Mouse (Mus musculus) left cerebral cortex, postnatal 25 days (tissue): ENCODE data around the gene Cldn3. TPM values are rescaled to one million over a fixed set of nuclear protein-coding genes. Genes with fewer than 3 reads are reported as not detected.
"Not testable (repeated sequence)": the region's sequence is repeated elsewhere in the genome, so short reads cannot be mapped to it uniquely, and the experiment has no call there.

Source experiments
- DNase-seq, 2 experiments: peaks; one replicate each; pipeline ENCODE4 v3.0.0; 2022; ENCODE audit warnings: low spot score in 2 of 2, mixed read lengths in 1 of 2
- intact Hi-C: fragments of 180-260 bp; cut with DNase I; formaldehyde crosslinking; loops from one replicate; pipeline ENCODE4 v1.15.1; 2025
- total RNA-seq, 2 experiments: library from RNA; stranded (reverse); gene quantifications; 2 replicates each; pipeline ENCODE4 v1.2.3; 2021

The Cldn3 gene
- under 1 TPM; 0.39 to 0.62 TPM for total RNA-seq

DNA sequence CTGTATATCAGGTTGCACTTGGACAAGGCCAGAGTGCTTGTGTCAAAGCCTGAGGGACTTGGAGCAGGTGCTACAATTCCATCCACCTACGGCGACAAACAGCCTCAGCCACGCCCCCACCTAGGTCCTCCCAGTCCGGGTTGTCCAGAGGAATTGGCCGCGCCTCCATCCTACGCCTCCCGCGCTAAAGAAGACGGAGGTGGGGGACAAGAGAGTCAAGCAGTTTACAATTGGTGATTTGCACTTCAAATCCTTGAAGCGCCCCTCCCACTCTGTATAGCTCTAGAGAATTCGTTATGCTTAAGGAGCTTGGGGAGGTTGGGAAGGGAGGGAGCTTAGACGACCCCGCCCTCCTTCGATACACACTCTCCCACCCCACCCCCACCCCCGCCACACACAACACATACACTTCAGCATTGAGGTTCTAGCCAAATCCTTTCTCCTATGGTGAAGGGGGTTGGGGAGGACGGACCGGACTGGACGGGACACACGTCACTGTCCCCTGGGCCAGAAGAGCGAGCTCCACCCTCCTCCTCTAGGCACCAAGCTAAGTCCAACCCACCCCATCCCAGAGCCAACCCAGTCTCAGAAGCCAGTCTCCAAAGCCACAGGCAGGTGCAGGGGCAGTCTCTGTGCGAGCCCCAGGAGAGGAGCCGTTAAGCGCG lies at the start of gene Cldn3:
Cldn3 (plus strand) TSS at position 582 of the 665 bp plus-strand sequence.
- DNase-seq: no peak
- intact Hi-C loops: no loop called here

DNA sequence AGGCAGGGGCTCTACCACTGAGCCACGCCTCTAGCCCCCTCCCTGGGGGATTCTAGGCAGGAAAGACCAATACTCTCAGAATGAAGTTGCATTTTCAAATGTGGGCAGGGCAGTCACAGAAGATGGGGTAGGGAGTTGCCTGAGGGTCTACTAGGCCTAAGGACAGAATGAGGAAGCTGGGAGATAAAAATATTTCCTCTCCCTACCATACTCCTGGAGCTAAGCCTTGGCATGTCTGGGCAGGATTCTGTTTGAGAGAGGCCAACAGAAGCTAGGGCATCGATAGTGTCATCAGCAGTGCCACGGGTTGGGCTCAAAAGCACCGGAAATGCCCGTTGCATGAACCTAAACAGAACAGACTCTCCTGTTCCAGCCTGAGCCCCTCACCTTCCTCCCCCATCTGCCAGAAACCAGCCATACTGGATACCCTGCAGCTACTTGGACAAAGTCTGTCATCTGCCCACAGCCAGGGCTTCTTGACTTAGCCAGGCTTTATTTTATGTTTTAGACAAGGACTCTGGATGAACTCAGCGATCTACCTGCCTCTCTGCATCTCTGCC lies 49.3 kb upstream of the Cldn3 start:
- no peak for DNase-seq
- intact Hi-C loops: no loop called here

DNA sequence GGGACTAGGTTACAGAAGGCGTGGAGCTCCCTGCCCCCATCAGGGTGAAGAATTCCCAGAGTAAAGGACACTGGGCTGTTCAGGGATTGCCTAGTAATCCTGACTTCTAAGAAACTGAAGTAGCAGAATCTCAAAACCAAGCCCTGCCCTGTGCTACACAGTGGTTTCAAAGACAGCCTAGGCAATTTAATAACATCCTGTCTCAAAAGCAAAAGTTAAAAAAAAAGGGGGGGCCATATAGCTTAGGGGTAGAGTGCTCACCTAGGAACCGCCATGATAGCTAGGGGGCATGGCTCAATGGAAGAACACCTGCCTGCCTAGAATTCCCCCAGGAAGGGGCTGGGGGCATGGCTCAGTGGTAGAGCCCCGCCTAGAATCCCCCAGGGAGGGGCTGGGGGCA lies 46.9 kb upstream of the Cldn3 start:
- intact Hi-C loops: no loop called here
- no peak for DNase-seq

DNA sequence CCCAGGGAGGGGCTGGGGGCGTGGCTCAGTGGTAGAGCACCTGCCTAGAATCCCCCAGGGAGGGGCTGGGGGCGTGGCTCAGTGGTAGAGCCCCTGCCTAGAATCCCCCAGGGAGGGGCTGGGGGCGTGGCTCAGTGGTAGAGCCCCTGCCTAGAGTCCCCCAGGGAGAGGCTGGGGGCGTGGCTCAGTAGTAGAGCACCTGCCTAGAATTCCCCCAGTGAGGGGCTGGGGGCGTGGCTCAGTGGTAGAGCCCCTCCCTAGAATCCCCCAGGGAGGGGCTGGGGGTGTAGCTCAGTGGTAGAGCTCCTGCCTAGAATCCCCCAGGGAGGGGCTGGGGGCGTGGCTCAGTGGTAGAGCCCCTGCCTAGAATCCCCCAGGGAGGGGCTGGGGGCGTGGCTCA lies 46.5 kb upstream of the Cldn3 start:
- DNase-seq: not testable (repeated sequence)

DNA sequence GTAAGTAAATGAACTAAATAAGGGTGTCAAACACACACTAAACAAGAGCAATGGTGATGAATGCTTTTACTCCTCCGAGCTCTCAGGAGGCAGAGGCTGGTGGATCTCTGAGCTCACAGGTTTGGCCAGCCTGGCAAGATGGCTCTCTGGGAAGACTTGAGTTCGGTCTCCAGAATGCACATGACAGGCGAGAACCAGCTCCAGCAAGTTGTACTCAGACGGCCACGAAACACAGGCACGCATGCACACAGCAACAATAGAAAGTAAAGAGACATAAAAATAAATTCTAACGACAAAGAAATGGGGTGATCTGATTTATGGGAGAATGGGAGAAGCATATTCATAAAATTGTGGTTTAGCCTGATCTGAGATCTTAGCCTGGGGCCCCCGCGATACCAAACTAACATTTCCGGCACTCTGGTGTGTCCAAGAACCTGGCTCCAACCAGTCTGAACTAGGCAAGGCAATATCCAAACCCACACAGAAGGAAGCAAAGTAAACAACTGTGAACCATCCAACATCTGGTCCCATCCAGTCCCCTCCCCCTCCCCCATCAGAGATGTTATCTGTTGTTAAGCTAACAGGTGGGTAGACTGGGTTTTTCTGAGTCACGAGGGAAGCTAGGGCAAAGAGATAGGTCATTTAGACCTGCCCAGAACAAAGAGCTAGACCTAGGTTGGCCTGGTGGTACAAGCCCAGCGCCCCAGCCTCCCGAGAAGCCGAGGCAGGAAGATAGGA lies 44.4 kb upstream of the Cldn3 start:
- DNase-seq: no peak

More for the DNA sequence above, 46.5 kb upstream of the Cldn3 start:
- intact Hi-C loops: not testable (repeated sequence)

DNA sequence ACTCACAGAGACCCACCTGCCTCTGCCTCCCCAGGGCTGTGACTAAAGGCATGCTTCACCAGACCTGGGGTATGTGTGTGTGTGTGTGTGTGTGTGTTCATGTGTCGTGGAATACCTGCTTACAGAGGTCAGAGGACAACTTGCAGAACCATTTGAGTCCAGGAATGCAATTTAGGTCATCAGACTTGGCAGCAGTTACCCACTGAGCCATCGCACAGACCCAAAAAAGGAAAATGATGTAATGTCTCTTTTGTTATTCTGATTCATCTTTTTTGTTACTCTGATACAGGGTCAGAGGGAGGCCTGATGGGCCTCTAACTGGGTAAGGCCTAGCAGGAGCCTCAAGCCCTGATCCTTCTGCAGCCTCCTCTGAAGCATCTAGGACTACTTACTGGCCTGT lies 43.3 kb upstream of the Cldn3 start:
- intact Hi-C loops: no loop called here

More for the DNA sequence above, 44.4 kb upstream of the Cldn3 start:
- intact Hi-C loops: no loop called here

DNA sequence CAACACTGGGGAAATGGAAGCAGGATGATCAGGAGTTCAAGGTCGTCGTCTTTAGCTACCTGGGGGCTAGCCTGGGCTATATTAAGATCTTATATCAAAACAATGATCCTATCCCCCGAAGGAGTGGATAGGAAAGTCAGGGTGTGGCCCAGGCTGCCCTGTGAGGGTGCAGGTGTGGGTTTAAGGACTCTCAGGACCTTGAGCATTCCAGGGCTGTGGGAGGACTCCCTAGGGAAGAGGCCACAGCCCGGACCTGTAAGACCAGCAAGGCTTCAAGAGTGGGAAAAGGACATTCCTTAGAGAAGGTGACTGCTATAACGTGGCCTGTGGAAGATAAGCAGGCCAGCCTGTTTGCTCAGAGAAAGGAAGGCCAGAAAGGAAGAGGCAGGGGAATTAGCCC lies 41.8 kb upstream of the Cldn3 start:
- intact Hi-C loops: no loop called here
- DNase-seq: no peak

More for the DNA sequence above, 43.3 kb upstream of the Cldn3 start:
- no peak for DNase-seq

DNA sequence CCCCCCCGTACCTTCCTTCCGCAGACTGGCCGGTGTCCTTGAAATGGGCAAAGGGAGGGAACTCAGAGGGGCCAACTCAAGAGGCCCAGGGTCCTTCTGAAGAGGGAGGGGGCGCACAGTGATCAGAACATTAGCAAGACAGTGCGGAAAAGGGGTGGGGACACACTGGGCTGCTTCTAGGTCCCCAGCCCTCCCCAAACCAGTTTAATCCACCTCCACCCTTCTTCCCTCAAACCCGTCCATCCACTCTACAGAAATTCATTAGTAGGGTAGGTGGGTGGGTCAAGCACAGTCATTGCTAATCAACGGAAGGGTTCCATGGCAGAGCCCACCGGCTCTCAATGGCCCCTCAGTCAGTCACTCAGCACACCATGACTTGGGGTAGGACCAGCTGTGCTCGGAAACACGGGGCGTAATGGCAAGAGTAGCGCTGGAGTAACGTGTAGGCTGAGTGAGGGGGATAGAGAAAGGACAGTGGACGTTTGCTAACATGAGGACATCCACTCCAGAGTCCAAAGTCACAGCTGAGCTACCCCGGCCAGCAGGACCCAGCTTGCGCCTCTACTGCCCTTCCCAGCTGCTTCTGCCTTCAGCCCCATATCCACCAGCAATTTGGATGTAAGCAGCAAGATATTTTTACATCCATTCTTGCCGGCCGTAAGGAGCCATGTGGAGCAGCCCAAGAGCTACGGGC lies 40.6 kb upstream of the Cldn3 start:
- no peak for DNase-seq
- intact Hi-C loops: no loop called here

DNA sequence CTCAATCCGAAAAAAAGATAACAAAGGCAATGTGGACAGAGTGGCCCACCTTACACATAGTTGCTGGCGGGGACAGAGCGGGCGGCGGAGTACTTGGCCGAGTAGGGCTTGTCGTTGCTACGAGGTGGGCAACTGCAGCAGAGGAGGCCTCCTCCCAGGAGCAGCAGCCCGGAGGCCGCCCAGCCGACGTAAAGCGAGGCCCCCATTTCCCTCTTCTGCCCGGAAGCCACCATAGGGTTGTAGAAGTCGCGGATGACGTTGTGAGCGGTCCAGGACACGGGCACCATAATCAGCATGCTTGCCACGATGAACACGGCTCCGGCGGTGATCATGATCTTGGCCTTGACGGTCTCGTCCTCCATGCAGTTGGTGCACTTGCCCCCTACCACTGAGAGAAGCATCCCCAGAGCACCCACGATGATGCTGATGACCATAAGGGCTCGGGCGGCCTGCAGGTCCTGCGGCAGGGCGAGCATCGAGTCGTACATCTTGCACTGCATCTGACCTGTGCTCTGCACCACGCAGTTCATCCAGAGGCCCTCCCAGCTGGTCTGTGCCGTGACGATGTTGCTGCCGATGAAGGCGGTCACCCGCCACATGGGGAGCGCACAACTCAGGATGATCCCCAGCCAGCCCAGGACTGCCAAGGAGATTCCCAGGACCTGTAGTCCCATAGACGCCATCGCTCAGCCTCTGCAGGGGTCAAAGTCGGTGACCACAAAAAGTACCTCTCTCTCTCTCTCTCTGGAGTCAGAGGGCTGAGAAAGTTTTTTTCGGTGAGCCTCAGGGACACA lies 39.8 kb upstream of the Cldn3 start:
- intact Hi-C loops: no loop called here
- no peak for DNase-seq

DNA sequence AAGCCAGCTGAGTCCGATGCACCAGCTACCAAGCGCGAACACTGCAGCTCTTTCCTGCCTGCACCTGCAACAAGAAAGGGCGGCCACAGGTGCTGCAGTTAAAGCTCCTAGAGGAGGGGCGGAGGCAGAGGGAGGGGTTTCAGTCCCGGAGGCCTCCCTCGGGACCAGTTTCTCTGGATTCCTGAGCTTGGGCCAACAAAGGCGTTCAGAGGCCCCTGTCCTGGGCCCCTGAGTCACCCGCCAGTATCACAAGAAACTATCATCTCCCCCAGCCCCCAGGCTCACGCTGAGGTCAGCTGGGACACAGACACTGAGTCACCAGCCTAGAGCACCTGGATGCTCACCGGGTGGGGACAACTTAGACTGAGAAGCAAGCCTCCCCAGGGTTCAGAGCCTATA lies 39.2 kb upstream of the Cldn3 start, which contains the start of gene Cldn4:
Cldn4 (minus strand) TSS at position 78 of the 399 bp plus-strand sequence.
- no peak for DNase-seq
- intact Hi-C loops: no loop called here

DNA sequence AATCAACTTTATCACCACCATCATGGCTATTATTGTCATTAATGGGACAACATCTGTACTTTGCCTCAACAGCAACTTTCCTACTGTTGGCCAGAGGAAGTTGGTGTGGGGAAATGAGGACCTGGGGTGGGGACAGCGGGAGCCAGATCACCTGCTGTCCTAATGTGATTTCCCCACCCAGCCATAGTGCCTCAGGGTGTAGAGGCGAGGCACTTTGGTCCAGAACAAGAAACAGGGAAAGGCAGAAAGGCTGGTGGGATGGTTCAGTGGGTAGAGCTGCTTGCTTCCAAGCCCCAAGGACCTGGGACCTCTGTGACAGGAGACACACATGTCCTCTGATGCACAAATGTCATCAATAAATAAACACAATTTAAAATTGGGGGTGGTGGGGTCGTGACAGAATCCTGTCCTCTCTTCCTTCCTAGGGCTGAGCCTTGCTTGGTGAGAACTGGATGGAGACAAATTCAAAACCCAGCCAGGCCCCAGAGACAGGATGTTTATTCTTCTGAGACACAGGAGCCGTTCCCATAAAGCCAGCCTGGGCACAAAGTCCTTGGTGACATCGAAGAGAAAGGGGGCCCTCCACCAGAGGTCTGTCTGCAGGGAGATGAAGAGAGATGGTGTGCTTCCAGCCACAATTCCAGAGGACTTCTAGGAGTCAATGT lies 38.5 kb upstream of the Cldn3 start:
- intact Hi-C loops: no loop called here
- DNase-seq: no peak

DNA sequence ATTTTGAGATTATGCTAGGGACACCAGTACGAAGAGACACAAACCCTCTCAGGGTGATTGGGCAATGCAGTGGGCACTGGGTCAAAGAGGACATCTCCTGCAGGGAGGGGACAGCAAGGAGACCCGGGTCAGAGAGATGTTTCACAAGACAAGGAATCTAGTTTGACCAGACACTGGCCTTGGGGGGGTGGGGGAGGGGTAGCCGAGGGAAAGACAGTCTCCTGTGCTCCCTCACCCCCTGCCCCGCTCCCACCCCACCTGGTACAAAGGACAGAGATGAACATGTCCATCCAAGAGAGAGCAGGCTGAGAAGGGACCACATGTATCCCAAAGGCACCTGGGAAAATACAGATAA lies 38.0 kb upstream of the Cldn3 start:
- DNase-seq: no peak
- intact Hi-C loops: no loop called here

DNA sequence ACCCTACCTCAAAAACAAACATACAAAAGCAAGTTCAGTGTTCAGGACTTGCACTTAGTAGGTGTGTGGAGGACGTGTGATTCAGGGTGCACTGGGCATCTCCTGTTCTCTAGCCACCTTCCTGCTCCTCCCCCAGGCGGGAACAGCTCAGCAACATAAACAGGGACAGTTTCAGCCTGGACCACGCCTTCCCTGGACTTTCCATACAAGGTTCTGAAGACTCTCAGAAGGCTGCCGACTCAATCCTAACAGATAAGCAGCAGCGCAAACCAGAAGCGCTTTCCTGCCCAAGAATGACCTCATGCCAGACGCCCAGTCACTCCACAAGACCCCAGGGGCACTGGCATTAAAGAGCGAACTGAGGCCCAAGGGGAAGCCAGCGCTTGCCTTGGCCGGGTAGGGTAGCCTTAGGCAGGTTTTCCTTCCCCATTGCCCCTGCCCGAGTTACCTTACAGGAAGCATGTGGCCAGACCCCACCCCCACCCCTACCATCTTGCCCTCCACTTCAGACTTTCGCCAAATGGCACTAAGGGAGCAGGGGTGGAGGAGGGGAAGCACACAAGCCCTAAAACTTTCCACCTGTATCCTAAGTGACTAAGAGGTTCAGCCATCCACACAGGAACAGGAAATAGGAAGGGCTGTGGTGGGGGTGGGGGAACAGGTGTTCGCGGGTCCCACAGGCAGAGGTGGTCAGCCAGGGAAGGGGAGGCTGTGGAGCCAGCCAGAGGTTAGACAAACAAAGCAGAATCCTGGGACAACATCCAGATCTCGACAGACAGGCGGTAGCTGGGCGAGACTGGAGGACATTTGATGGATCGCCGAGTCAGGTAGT lies 34.7 kb upstream of the Cldn3 start:
- intact Hi-C loops: no loop called here

DNA sequence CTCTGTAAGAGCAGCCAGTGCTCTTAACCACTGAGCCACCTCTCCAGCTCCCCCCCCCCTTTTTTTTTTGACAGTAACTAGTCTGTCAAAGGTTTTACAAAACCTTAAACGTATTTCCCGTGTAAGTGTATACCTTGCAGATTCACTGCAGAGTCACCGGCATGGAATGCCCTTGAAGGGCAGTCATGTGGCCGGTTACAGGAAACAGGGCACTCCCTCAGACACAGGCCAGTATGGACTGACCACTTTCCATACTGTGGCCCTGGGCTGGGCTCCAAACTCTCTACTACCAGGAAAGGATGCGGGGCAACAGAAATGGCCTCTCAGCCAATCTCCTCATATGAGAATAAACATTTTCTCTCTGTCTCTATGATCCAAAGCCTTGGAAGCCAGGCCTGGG lies 30.5 kb upstream of the Cldn3 start:
- no peak for DNase-seq
- intact Hi-C loops: no loop called here

More for the DNA sequence above, 34.7 kb upstream of the Cldn3 start:
- DNase-seq: no peak

DNA sequence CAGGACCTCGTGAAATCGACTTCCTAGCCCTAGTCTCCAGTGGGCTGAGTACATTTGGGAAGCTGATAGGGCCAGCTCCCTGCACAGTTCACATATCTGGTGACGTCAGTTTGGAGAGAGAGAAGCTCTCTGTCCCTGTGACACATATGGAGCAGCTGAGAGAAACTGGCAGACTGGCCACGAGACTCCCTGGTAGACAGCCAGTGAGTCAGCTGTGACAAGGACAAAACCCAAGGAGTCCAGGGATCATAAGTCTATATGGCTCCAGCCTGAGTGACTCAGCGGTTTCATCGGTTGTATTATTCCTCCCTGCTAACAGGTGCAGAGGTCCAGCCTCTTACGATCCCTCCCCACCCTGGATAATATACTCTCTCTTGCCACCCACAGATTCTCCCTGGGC lies 26.9 kb upstream of the Cldn3 start:
- intact Hi-C loops: no loop called here
- peak; percentile 16 to 33 for DNase-seq

DNA sequence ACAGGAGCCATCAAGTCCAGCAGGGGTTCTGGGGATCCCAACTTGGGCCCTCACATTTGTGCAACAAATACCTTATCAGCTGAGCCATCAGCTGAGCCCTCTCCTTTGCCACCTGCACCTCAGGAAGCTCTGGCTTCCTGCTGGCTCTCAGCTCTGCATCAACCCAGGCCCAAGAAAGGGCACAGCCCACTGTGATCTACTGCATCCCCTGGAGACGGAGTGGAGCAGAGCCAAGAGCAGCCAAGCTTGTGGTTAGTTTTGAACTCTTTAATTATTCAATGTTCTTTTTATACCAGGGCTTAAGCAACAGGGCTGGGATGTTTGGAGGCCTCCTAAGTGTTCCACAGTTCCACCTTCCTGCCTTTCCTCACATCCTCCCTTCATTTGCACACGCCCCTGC lies 25.6 kb upstream of the Cldn3 start:
- intact Hi-C loops: no loop called here
- DNase-seq: peak in 1 of 2 experiments; percentile 9

DNA sequence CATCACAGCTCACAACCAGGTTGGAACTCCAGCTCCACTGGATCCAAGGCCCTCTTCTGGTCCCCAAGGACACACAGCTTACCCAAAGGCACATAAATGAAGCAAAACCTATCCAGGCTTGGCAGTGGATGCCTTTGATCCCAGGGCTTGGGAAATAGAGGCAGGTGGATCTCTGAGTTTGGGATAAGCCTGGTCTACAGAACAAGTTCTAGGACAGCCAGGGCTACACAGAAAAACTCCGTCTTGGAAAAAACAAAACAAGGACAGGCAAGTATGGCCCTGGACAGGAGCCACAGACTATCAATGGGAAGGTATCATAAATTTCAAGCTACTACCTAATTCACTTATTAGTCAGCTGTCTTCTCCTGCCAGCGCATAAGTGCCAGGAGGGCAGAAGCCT lies 24.5 kb upstream of the Cldn3 start:
- no peak for DNase-seq
- intact Hi-C loops: no loop called here

DNA sequence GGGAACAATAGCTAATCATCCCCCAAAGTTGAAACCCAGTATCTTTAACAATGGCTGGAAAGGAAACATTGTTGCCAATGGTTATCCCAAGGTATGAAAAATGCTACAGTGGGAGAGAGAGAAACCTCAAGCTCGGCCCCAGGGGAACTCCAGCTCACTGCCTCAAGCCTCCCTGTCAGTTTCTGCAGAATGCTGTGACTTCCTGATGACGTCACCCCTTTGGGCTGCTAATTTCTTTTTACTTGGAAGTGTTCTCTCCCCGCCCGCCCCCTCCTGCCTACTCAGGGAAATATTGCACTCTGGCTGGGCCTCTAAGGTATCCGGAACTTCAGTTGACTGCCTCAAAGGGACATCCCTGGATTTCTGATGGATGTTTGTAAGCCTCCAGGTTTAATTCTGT lies 22.5 kb upstream of the Cldn3 start:
- peak in 1 of 2 experiments; percentile 19 for DNase-seq
- intact Hi-C loops: no loop called here
